Mouse (Mus musculus) hematopoietic stem cell, adult 5-6 weeks (primary cell): ENCODE measurements at regions not wholly inside any gene's neighbourhood (a gene's known extent, or its start where the extent isn't known, plus 50 kb on each side); places are given as distances from the start of the nearest gene placed in this dataset.
A peak's percentile ranks its signal among the peaks of the same experiment; 100 is the strongest.

Source experiments
- ATAC-seq, 2 experiments: fragments of 125-278 bp in 1 of 2; replicated peaks in 1 of 2; 2 replicates each; pipeline ENCODE4 v1.8.0; 2016 to 2017; ENCODE audit warnings: inconsistent platforms in 2 of 2, mild to moderate bottlenecking in 2 of 2, moderate number of reproducible peaks in 2 of 2, low read depth in 1 of 2, moderate TSS enrichment in 1 of 2; ENCODE audit not compliant: low FRiP score in 2 of 2, poor library complexity in 2 of 2, severe bottlenecking in 2 of 2, insufficient read depth in 1 of 2, low TSS enrichment in 1 of 2

- no peak for ATAC-seq
Measured at GRCm38 (mm10) chr14:102606055-102606454, 376.4 kb downstream of the Kctd12 start.

GRCm38 (mm10) chr14:102594850-102595249 lies 387.6 kb downstream of the Kctd12 start:
- no peak for ATAC-seq

- ATAC-seq: no peak
Measured at GRCm38 (mm10) chr14:102553781-102554180, 428.7 kb downstream of the Kctd12 start.

GRCm38 (mm10) chr14:102552598-102552997 lies 429.8 kb downstream of the Kctd12 start:
- no peak for ATAC-seq

- no peak for ATAC-seq
Measured at GRCm38 (mm10) chr14:102524894-102525577, 457.4 kb downstream of the Kctd12 start.

GRCm38 (mm10) chr14:102516765-102517164 lies 465.7 kb downstream of the Kctd12 start:
- peak; percentile 69 to 71; a peak in 3 of 4 replicates for ATAC-seq

- ATAC-seq: no peak
Measured at GRCm38 (mm10) chr14:102514527-102514926, 467.9 kb downstream of the Kctd12 start.

GRCm38 (mm10) chr14:102512651-102513050 lies 469.8 kb downstream of the Kctd12 start:
- no peak for ATAC-seq

GRCm38 (mm10) chr14:102511691-102512383 lies 470.6 kb downstream of the Kctd12 start:
- ATAC-seq: no peak

- ATAC-seq: peak; percentile 59 to 76; a peak in 2 of 4 replicates
Measured at GRCm38 (mm10) chr14:102510387-102510786, 472.1 kb downstream of the Kctd12 start.

- no peak for ATAC-seq
Measured at GRCm38 (mm10) chr14:102505696-102506321, 476.6 kb downstream of the Kctd12 start.

GRCm38 (mm10) chr14:102497179-102497578 lies 485.3 kb downstream of the Kctd12 start:
- no peak for ATAC-seq

GRCm38 (mm10) chr14:102492376-102492775 lies 490.1 kb downstream of the Kctd12 start:
- peak in 1 of 2 experiments; percentile 43; a peak in 2 of 4 replicates for ATAC-seq

- peak; percentile 89 to 92 for ATAC-seq
Measured at GRCm38 (mm10) chr14:102491205-102491604, 491.2 kb downstream of the Kctd12 start.

GRCm38 (mm10) chr14:102477162-102477561 lies 505.3 kb downstream of the Kctd12 start:
- peak; percentile 88 to 93 for ATAC-seq

GRCm38 (mm10) chr14:102469326-102469725 lies 513.1 kb downstream of the Kctd12 start:
- ATAC-seq: no peak

GRCm38 (mm10) chr14:102461001-102461400 lies 521.4 kb downstream of the Kctd12 start:
- no peak for ATAC-seq

- no peak for ATAC-seq
Measured at GRCm38 (mm10) chr14:102439738-102440137, 542.7 kb downstream of the Kctd12 start.
